Mouse (Mus musculus) T-cell, adult 2 months (primary cell): Measurements from ENCODE around the gene Cd164l2.

ENCODE experiments used
- DNase-seq: peaks from one replicate; pipeline ENCODE4 v3.0.0; 2022; ENCODE audit warnings: low spot score

Cd164l2 gene

GRCm38 (mm10) chr4:133223875-133224274 is 11.9 kb downstream of the Cd164l2 start:
- DNase-seq = no peak

- DNase-seq = no peak
These were observed 14.1 kb downstream of the Cd164l2 start for GRCm38 (mm10) chr4:133226073-133226472.

GRCm38 (mm10) chr4:133227636-133228035 is 15.7 kb downstream of the Cd164l2 start:
- DNase-seq = no peak

- no peak for DNase-seq
These were observed 17.7 kb downstream of the Cd164l2 start for GRCm38 (mm10) chr4:133229582-133229981.

GRCm38 (mm10) chr4:133233285-133233976 is 21.5 kb downstream of the Cd164l2 start:
- no peak for DNase-seq

- DNase-seq = no peak
These were observed 22.8 kb downstream of the Cd164l2 start for GRCm38 (mm10) chr4:133234771-133235170.

GRCm38 (mm10) chr4:133235415-133235814 is 23.5 kb downstream of the Cd164l2 start:
- DNase-seq = no peak

GRCm38 (mm10) chr4:133237911-133238310 is 26.0 kb downstream of the Cd164l2 start:
- DNase-seq = peak; percentile 29

GRCm38 (mm10) chr4:133240490-133240921 is 28.6 kb downstream of the Cd164l2 start, which contains the start of gene Map3k6:
Gene Map3k6 (plus strand): TSS chr4:133240818.
- no peak for DNase-seq

- DNase-seq = peak; percentile 73
These were observed 29.3 kb downstream of the Cd164l2 start for GRCm38 (mm10) chr4:133240934-133241908.

- DNase-seq = no peak
These were observed 30.0 kb downstream of the Cd164l2 start for GRCm38 (mm10) chr4:133241910-133242309.

GRCm38 (mm10) chr4:133242710-133243109 is 30.8 kb downstream of the Cd164l2 start:
- DNase-seq = no peak

GRCm38 (mm10) chr4:133243538-133243937 is 31.6 kb downstream of the Cd164l2 start:
- no peak for DNase-seq

- DNase-seq = no peak
These were observed 32.4 kb downstream of the Cd164l2 start for GRCm38 (mm10) chr4:133244289-133244688.

- no peak for DNase-seq
These were observed 35.1 kb downstream of the Cd164l2 start for GRCm38 (mm10) chr4:133247072-133247471.

- DNase-seq = no peak
These were observed 36.0 kb downstream of the Cd164l2 start for GRCm38 (mm10) chr4:133247806-133248449.

GRCm38 (mm10) chr4:133250609-133251008 is 38.7 kb downstream of the Cd164l2 start:
- DNase-seq = peak; percentile 83

- no peak for DNase-seq
These were observed 39.3 kb downstream of the Cd164l2 start for GRCm38 (mm10) chr4:133251214-133251613.

- no peak for DNase-seq
These were observed 40.2 kb downstream of the Cd164l2 start for GRCm38 (mm10) chr4:133252089-133252488.

- no peak for DNase-seq
These were observed 41.5 kb downstream of the Cd164l2 start for GRCm38 (mm10) chr4:133253412-133253811.

- DNase-seq = no peak
These were observed 43.5 kb downstream of the Cd164l2 start for GRCm38 (mm10) chr4:133255392-133255791.

- DNase-seq = no peak
These were observed 44.9 kb downstream of the Cd164l2 start for GRCm38 (mm10) chr4:133256820-133257219.
